Mouse (Mus musculus) gastrocnemius, adult 18-20 months (tissue): ENCODE data around the gene Bmt2. TPM values are rescaled to one million over a fixed set of nuclear protein-coding genes. Genes with fewer than 3 reads are reported as not detected.

Experiments
- total RNA-seq, 2 experiments: library from RNA; stranded (reverse); gene quantifications; 2 replicates each; pipeline ENCODE4 v1.2.3; 2021

Bmt2 gene
- total RNA-seq, 2 experiments from 2014 or later: 9.5 to 10.2 TPM

Other genes starting within 250 kb of the Bmt2 start
- gene Tmem168, start 69.9 kb downstream of the Bmt2 start, total RNA-seq: 1 to 10 TPM; 7.3 to 8.7 TPM
- gene Gpr85, start 162.0 kb upstream of the Bmt2 start, total RNA-seq: under 1 TPM in 1 of 2 experiments, not detected in 1; 0.17 TPM
- 10 to 100 TPM; 30.2 to 31.8 TPM for gene 2610001J05Rik, start 193.6 kb upstream of the Bmt2 start, total RNA-seq